Mouse (Mus musculus) bone marrow macrophage, adult 2 months (primary cell): ENCODE measurements around the gene Slc39a11.

Experiments
- CTCF ChIP-seq: IDR thresholded peaks from 2 replicates; pipeline ENCODE4 v1.5.1; 2012; ENCODE audit warnings: low read depth, mild to moderate bottlenecking, low read length, moderate library complexity
- POLR2A ChIP-seq: IDR thresholded peaks from 2 replicates; pipeline ENCODE4 v1.6.1; 2012; ENCODE audit warnings: mild to moderate bottlenecking, low read depth, low read length, borderline replicate concordance

GRCm38 (mm10) chr11:113438915-113439314, 211.0 kb downstream of the Slc39a11 start:
- no peak for TF ChIP-seq CTCF
- no peak for TF ChIP-seq POLR2A
